Mouse (Mus musculus): ENCODE measurements around the gene Erfe.

Erfe gene

GRCm38 (mm10) chr1:91373414-91373835 lies 7.2 kb downstream of the Erfe start:
- no peak for DNase-seq (ENCODE audit: low spot score in 2 of 2)

- DNase-seq (ENCODE audit: low spot score in 2 of 2), result peak in 1 of 2 experiments; percentile 78
Observed at GRCm38 (mm10) chr1:91380453-91381090, 14.3 kb downstream of the Erfe start.

DNA sequence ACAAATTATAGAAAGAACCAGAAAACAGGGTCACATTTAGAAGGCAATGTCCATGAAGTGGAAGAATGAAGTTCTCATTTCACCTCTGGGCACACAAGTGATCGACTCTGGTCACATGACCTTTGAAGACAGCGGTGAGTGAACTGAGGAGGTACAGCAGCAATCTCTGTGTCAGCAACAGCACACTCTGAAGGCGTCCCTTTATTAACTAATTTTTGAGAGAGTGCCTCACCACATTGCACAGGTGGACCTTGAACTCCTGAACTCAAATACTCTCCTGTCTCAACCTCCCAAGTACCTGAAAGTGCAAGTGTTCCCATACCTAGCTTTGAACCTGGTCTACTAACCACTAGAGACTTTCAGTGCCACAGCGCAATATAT lies 14.9 kb downstream of the Erfe start:
- no peak for DNase-seq (ENCODE audit: low spot score in 2 of 2)

DNA sequence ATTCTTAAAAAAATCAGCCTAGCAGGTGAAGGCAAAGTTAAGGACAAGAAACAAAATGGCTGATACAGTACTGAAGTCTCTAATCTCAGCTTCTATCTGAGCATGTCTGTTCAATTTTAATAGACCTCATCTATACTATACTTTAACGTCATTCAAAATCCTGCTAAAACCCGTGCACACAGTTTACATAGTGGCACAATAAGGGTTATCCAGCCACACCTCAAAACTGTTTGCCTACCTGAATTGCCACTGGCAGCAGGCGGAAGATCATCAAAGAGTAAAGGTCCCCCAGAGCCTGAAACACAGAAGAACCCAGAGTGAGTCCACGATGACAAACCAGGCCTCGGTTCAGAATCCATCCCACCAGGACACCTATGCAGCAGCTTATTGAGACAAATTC lies 24.1 kb downstream of the Erfe start:
- DNase-seq (ENCODE audit: low spot score in 2 of 2), result no peak

- no peak for DNase-seq (ENCODE audit: low spot score in 2 of 2)
Observed at GRCm38 (mm10) chr1:91397927-91398259, 31.7 kb downstream of the Erfe start.

DNA sequence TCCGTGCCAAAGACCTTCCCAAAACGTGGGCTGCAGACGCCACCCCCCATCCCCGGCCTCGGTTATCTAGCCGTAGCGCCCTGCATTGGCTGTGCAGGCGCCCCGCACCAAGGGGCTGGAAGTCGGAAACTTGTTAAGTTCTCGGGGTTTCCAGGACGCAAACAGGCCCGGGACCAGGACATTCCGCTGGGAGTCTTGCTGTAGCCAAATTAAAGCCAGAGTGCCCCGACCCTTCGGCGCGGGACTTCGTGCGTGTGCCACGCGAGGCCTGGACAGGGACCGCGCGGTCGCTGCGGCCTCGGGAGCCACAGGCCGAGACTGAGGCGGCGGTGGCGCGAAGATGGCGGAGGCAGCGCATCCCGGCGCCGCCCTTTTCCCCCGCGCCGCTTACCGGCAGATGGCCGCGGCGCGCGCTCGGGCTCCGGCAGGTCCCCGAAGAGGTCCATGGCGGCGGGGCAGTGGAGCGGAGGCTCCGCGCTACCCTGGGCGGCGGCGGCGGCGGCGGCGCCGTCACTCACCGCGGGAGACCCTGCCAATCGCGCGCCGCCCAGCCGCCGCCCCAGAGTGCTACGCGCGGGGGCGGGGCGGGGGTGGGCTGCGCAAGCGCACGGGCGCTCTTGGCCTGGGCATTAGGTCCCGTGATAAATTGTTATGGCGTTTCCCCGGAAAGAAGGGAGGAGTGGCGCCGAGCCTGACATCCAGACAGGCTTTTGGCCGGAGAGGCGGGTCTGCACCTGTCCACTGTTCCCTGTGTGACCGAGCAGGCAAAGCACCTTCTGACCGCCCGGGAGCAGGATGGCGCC lies 32.2 kb downstream of the Erfe start, which contains the start of gene Ilkap:
Gene Ilkap (minus strand): TSS at position 556 of the 803 bp plus-strand sequence.
- peak; percentile 72 to 76 for DNase-seq (ENCODE audit: low spot score in 2 of 2)

- DNase-seq (ENCODE audit: low spot score in 2 of 2), result no peak
Observed at GRCm38 (mm10) chr1:91404976-91405375, 38.7 kb downstream of the Erfe start.

GRCm38 (mm10) chr1:91405406-91406169 lies 39.4 kb downstream of the Erfe start:
- DNase-seq (ENCODE audit: low spot score in 2 of 2), result no peak

DNA sequence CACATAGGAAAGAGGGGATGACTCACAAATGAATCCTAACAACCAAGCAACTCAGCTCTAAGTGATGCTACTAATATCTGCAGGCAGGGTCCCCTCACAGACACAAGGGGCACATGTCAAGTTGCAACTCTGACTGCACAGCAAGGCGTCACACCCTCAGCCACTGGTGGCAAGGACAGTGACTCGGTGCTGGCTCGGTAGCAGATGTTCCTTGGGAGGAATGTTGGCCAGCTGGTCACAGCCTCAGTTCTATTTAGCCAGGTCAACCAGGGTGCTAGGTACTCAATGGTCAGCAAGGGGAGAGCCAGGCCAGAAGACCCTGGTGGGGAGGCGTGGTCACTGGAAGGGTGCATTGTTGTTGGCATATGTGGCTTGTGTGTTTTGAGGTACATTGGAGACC lies 41.6 kb downstream of the Erfe start:
- DNase-seq (ENCODE audit: low spot score in 2 of 2), result no peak

- no peak for DNase-seq (ENCODE audit: low spot score in 2 of 2)
Observed at GRCm38 (mm10) chr1:91411631-91412285, 45.5 kb downstream of the Erfe start.

DNA sequence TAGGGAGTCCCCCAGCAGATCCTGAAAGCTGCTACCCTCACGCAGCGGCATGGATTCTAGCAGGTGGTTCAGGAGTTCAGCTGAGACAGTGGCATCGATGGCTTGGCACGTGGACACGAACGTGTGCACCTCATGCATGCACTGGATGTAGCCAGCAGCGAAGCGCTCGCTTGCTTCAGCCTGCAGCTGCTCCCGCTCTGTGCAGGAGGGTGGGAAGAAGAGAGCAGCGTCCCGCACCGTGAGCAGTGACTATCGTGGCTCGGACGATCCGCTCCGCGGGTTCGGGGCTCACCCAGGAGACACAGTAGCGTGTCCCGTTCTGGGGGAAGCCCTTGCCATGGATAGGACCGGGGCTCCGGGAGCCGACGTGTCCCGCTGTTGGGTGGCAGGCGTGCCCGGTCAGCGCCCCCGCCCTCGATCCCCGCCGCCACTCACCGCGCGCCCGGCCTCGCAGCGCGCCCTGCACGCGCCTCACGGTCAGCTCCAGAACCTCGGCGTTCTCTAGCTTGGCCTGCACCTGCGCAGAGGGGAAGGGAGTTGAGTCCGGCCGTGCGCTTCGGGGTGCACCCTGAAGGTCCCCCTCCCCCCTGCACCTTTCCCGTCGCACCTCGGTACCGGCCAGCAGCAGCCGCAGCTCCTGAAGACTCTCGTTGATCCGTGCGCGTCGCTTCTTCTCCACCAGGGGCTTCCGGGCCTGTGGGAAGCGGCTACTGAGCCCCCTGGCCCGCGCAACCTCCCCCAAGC lies 46.2 kb downstream of the Erfe start:
- DNase-seq (ENCODE audit: low spot score in 2 of 2), result peak in 1 of 2 experiments; percentile 36

- DNase-seq (ENCODE audit: low spot score in 2 of 2), result peak; percentile 92
Observed at GRCm38 (mm10) chr1:91413030-91413506, 46.8 kb downstream of the Erfe start.

DNA sequence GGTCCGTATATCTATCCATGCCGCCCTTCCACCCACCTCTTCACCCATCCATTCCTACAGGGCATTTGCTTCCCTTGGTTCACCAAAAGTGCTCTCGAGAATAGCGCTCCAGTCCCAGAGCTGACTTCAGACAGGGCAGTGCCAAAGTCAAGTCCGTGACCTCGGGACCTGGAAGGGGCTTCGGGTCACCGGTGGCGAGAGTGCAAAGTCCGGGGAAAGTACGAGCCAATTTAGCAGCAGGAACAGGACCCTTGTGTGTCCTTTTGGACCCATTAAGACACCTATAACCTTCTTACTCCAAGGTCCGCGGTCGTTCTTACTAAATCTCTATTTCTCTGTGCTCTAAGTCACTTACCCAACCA lies 47.3 kb downstream of the Erfe start:
- DNase-seq (ENCODE audit: low spot score in 2 of 2), result no peak

DNA sequence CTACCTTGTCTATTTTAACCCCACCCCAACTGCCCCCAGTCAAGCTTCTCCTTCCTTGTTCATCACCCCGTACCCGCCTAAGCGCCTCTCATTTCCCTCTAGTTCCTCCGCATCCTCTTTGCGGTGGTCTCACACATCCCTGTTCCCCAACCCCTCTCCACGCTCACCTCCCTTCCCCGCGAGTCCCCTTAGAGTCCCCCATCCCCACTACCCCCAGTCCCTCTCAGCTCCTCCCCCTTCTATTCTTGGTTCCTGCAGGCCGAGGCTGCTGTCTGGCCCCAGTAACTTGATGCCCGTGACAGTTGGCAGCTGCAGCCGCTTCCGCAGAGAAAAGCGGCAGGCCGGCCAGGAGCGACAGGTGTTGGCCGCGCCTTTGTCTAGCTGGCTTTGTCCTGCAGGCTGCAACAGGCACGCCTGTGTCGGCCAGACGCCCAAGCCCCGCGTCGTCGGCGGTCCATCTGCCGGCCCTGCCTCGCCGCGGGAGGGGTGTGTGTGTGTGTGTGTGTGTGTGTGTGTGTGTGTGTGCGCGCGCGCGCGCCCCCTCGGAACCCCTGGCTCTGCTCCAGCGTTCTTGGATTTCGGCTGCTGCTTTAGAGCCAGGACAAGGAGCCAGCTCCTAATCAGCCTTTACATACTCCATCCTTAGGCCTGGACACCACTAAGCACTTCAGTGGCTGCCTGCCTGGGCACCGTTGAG lies 47.8 kb downstream of the Erfe start, which contains the start of gene Hes6:
Gene Hes6 (minus strand): TSS at position 141 of the 697 bp plus-strand sequence.
- DNase-seq (ENCODE audit: low spot score in 2 of 2), result peak; percentile 83 to 84

GRCm38 (mm10) chr1:91414903-91415302 lies 48.7 kb downstream of the Erfe start:
- DNase-seq (ENCODE audit: low spot score in 2 of 2), result no peak

GRCm38 (mm10) chr1:91415311-91415710 lies 49.1 kb downstream of the Erfe start:
- no peak for DNase-seq (ENCODE audit: low spot score in 2 of 2)

DNA sequence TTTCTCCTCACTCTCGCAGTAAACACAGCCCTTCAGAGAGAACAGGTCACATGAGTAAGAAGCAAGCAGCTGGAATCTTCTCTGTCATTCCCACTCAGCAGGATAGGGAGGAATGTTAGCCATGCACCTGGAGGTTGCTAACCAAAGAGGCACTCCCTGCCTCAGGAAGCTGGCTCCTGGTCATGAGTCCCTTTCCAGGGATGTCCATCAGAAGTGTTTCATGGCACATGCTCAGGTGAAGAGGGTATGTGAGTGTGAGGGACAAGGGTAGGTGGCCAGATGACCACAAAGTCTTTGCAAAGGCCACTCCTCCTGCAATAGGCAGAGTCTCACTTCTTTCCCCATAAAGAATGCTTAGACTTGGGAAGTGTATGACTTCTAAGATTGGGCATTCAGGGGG lies 51.8 kb downstream of the Erfe start:
- DNase-seq (ENCODE audit: low spot score in 2 of 2), result no peak

- no peak for DNase-seq (ENCODE audit: low spot score in 2 of 2)
Observed at GRCm38 (mm10) chr1:91419862-91420600, 53.8 kb downstream of the Erfe start.

- DNase-seq (ENCODE audit: low spot score in 2 of 2), result no peak
Observed at GRCm38 (mm10) chr1:91420601-91421065, 54.4 kb downstream of the Erfe start.

All from urinary bladder, postnatal 4 days (tissue).